Mouse (Mus musculus) heart, adult 11 months (tissue): ENCODE measurements around the gene Sec63.

ENCODE experiments used
- DNase-seq: peaks from one replicate; pipeline ENCODE4 v3.0.0; 2022

The Sec63 gene

DNA sequence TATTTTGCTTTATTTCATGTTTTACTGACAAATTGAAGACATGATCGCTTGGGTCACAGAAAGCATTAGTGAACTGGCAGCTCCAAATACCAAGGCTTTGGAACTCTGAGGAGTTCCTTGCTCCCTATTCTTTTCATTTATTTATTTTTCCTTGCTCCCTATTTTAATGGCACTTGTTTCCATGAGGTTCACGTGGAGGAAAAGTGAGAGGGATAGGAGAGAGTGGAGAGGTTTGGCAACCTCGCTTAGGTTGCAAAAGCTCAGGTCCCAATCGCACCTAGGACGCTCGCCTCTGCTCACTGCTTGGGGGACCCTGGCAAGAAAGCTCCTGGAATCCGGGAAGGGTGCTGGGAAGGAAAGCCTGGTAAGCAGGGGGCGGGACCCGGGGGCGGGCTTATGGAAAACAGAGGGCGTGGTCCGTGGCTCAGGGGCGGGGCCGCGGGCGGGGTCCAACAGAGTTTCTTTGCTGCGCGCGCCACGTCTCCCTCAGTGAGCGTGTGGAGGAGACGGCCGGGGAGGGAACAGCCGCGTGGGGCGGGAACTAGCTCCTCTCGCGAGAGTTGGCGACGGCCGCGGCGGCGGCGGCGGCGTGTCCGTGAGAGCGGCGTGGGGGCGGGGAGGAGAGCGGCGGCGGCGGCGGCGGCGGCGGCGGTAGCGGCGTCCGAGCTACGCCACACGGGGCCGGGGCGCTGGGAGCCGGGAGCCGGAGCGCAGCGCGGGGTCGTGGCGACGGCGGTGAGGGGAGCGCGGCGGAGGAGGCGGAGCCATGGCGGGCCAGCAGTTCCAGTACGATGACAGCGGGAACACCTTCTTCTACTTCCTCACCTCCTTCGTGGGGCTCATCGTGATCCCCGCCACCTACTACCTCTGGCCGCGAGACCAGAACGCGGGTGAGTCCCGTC, at the start of gene Sec63:
TSS of gene Sec63 (plus strand) at position 498 of the 902 bp plus-strand sequence.
- peak; percentile 100 for DNase-seq

DNA sequence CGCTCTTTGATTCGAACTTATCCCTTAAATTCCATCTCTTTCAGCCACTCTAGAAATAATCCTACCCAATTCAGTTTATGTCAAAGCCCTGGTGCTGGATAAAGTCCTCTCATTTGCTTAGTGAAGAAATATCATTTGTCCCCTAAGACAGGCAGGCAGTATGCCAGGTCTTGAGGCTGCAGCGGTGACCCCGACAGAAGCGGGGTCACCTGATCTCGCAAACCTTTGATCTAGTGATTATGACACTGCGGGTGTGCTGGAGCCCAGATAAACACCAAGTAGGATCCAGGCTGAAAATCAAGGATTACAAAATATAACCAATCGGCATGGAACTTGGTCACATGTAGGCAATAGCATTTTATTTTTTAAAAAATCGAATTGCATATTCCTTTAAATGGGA, 46.6 kb upstream of the Sec63 start:
- DNase-seq = no peak

DNA sequence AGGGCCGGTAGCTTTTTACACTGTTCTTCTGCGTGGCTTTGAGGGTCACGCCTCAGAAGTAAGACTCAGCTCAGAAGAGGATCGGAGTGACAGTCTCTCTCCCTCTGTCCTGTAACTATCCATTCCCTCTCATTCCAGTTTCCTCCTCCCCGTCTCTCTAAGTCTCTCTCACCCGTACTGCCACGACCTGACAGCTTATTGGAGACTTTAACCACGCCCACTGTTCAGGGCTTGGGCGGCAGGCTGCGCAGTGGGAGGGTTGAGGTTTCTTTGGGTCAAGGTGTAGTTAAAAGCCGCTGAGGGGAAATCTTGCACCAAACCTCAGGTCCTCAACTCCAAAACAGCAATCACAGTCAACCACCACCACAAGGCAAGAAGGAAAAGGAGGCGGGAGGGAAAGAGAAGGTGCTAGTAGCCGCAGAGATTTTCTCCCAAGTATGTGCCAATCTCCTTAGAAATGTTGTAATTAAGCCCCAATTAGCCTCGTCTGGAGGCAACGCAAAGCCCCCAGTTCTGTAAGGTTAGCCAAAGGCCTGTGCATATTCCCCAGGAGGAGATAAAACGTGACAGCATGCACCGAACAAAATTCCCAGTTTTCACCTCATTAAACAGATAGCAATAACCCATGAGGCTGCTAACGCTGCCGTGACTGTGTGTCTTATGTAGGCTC, 45.8 kb upstream of the Sec63 start:
- DNase-seq = no peak

DNA sequence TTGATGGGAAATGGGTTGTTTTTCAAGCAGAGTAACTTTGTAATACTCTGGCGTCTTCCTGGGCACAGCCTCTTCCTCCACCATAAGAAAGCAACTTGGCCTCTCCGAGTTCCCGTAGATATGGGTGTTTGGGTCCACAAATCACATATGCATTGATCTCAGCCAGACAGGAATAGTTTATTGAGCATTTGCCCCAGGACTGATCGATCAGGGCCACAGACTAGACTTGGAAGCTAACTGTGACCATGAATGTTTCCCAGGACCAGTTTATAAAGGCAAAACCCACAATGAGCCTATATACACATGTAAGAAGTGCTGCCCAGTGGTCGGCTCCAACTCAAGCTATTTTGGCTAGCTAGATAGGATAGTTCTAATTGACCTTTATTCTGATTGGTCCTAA, 39.2 kb upstream of the Sec63 start:
- peak; percentile 62 for DNase-seq

DNA sequence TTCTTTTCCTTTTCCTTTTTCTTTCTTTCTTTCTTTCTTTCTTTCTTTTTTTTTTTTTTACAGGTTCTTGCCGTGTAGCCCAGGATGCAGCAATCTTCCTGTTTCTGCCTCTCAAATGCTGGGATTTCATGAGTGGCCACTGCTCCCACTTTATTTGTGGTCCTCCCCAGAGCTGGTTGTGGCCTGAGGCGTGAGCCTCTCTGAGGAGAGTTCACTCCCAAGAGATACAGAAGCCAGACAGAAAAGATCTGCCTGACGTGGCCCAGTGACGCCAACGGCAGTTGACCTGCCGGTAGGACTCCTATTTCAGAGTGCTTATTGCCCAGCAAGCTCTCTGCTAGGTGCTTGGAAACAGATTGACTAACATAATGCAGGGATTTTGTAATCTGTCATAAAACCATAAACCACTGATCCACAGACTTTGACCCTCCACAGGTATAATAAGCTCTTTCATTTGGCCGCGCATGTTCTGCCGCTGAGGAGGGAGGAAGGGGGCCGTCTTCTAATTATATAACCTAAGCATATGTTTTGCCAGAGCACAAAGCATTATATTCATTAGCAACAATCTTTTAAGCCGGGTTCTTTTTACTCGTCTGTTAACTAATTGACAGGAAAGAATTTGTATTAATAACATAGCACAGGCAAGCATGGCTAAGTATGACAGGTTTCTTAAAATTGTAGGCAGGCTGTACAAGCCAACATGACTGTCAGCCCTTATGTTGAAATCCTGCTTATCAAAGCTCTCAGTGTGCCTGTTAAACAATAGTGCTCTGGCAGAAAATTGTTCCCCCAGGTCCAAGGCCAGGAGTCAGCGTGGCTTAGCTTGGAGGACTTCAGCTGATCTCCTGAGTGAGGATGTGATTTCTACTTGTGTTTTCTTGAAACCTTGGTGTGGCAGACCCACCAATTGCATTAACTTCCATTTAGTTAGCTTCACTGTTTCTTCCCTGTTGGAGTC, 37.7 kb upstream of the Sec63 start:
- DNase-seq = no peak

DNA sequence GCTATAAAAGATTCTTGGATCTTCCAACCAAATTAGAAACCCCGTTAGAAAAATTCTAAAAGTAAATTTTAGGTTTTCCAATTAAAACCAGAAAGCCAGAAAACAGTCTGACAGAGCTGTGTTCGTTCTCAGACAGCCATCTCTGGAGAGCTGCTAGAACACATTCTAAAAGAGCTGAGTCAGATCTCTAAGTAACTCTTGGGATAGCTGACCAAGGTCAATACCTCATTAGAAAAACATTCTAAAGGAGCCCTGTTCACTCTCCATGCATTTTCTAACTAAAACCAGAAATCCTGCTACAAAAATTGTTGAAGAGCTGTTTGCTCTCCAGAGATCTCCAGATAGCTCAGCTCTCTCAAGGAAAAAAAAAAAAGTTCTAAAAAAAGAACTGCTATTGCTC, 31.7 kb upstream of the Sec63 start:
- no peak for DNase-seq

DNA sequence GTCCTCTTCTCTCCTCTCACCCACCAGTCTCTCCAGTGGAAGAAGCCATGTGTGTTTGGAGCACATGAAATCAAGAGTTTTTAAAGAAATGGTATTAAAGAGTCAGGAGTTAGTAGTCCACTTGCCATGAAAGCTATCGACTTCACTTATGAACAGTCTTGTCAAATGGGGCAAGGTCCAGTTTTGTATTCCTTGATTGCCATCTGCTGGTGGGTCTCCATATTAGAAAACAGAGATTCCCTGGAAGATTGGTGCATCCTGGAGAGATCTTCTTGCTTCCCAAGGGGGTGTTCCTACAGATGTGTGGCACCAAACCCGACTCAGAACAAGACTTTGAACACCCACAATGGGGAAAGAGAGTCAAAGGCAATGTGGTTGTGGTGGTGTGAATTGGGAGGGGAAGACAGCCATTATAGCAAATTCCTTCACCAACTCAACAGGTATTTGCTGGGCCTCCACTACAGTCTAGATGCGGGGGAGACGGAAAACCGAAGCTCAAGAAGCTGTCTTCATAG, 26.7 kb upstream of the Sec63 start:
- DNase-seq = peak; percentile 34

DNA sequence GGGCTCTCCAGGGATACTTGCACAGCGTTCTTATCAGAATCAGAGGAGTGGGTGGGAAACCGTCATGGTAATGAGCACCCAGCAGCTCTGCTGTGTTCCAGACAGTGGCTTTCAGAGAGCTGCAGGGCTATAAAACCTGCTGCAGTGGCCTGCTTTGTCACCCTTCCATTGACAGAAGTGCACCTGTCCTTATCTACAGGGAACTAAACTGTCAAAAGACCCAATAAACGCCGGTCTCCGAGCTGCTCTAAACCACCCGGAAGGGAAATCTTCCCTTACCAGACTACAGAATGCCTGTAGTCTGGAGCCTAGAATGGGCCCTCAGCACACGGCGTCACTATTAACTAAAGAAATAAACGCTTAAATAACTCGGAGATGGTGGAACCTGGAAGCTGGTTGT, 9.5 kb upstream of the Sec63 start:
- DNase-seq = peak; percentile 34

DNA sequence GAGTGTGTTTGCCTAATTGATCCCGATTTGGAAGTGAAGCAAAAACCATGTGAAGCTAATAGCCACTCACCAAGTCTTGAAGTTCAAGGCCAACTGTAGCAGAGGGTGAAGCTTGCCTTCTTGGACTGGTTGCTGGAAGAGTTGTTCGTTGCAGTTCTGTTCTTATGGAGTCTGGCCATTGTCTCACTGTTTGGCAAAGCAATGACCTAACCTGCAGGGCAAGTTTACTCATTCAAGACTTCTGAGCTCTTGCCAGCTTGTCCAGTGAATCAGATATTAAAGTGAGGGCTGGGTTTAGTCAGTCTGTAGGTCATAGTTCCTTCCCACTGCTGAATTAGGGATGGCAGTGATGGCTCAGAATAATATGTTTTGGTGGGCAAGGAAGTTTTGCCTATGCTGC, 7.0 kb upstream of the Sec63 start:
- DNase-seq = no peak

DNA sequence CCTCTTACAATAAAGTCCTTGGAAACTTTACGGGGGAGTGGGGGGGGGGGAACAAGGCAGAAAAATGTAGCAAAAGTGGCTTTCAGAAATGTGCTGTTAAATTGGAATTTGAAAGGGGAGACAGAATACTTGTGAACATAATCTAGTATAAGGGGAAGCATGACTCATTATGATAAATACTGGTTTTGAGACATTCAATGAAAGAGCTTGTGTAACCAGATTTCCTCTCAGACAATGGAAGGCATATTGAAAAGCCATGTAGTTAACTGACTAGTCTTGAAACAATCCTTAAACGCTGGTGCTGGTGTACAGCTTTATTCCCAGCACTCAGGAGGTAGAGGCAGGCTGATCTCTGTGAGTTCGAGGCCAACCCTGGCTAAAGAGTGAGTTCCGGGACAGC, 1.6 kb upstream of the Sec63 start:
- DNase-seq = no peak

DNA sequence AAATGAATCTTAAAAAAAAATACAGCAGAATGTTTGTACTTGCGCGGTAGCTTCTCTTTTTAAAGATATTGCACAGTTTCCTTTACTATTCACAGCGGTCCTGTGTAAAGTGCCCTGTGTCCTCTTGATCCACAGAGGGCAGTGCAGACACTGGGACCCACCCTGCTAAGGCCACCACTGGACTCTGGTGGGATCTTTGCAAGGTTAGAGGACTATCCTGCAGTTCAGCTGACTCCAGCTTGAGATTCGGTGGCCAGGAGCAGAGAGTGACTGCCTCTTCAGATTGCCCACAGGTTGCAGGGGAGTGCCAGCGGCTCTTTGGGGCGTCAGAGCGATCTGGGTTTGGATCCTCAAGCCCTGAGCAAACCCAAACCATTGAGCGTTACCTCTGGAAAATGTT, 967 bp upstream of the Sec63 start:
- peak; percentile 91 for DNase-seq

DNA sequence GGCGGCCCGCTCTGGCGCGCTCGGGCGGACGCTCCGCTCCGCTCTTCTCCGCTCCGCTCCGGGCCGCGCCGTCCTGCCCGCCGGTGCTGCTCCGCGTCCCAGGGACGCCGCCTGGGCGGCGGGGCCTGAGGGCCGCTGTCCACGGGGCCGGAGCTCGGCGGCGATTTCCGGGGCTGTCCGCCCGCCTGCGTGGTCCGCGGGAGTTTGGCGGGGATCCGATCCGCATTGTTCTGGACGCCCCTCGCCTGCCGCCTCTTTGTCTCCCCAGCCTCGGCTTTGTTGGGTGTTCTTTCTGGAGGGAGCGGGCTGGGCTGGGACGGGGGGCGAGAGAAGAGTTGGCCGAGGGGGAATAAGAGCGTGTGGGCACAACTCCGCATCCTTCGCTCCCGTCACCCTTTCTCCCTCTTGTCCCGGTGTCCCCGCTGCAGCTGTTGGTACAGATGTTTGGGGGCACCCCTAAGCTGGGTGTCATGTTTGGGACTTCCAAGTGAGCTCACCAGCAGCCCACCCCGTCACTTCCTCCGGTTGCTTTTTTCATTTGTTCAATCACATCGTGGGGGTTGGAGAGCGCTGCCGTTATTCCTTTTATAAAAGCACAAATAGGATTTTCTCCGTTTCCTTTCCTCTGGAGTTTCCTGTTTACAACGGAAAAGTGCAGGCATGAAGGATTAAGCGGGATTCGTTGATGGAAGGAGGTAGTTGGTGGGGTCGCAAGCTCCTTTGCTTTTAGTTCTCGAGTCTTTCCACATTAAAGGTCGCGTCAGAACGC, 789 bp downstream of the Sec63 start:
- peak; percentile 97 for DNase-seq

DNA sequence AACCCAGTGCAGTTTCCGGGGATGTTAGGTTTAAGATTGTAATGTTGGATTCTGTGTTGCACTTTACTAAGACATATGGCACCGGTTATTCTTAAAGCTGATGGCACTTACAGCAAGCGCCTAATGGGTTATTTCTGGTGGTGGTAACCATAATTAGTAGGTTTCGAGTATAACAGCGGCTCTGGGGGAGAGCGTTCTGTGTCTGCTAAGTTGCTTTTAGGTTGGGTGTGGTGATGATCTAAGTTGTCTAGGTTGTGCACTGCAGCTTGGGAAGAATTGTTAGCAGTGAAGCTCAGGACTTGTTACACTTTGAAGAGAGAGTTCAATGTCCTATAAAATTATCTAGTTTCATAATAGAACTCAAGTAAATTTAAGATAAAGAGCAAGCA, 1.4 kb downstream of the Sec63 start:
- no peak for DNase-seq

DNA sequence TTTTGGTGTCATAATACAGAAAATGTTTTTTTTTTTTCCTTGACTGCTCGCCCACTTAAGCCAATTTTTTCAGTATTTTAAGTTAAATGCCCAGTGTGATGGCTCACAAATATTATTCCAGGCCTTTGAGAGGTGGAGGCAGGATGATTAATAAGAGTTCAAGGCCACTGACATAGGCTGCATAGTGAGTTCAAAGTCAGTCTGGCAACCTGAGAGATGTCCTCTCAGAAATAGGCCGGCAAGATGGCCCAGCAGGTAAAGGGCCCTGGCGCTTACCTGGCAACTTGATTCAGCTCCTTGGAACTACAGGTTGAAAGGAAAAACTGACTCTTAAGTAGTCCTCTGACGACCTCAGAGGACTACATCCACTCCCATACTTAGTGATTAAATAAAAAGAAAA, 1.9 kb downstream of the Sec63 start:
- no peak for DNase-seq

DNA sequence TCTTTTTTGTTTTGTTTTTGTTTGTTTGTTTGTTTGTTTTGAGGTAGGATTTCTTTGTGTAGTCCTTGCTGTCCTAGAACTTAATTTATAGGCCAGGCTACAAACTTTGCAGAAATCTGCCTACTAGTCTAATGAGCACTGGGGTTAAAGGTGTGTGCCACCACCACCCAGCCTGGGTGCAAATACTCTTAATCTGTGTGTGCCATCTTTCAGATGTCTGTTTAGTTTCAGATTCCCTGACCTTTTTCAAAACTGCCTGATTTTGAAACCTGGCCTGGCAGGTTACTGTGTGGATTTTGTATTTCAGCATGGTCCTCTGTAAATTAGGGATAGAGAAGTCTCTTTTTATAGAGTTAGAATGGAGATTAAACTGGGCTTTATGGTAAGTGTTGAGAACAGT, 4.0 kb downstream of the Sec63 start:
- DNase-seq = no peak

DNA sequence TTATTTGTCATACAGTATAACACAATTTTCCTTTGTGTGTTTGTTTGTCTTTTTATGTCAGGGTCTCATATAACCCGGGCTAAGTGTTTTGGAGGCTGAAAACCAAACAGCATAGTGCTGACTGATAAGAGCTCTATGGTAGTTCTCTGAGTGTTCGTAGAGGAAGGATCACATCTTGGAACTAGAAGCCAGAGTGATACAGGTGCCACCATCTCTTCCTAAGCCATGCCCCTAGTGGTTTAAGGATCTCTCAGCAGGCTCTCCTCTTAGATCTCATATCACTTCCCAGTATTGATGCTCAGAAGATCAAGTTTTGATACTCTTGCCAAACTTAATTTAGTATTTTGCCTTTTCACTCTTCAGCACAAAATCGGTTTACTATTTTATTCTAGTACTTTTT, 14.2 kb downstream of the Sec63 start:
- DNase-seq = no peak

DNA sequence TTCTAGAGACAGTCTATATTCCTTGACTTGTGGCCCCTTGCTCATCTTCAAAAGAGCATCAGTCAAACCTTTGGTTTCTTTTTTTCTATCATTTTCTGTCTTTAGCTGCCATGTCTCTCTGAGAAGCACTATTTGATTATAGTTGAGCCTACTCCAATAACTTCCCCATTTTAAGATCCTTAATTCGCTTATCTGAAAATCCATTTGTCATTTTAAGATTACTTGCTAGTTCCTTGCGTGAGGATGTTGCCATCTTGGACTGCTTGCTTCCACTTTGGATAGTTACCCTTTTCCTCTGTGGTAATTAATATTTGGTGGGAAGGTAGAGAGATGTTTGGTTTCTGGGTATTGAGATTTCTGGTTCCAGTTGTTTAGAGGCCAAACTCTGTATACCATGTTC, 19.5 kb downstream of the Sec63 start:
- no peak for DNase-seq

DNA sequence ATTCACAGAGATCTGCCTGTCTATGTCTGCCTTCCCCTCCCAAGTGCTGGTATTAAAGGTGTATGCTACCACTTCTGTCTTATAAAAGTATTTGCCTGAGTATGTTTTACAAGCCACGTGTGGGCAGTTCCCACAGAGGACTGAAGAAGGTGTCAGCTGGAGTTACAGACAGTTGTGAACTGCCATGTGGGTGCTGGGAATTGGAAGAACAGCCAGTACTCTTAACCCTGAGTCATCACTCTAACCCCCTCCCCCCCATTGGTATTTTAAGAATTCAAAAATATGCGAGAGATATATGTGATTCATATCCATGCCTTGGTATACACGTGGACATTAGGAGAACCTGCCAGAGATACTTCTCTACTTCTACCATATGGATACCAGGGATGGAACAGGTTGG, 20.4 kb downstream of the Sec63 start:
- DNase-seq = no peak

DNA sequence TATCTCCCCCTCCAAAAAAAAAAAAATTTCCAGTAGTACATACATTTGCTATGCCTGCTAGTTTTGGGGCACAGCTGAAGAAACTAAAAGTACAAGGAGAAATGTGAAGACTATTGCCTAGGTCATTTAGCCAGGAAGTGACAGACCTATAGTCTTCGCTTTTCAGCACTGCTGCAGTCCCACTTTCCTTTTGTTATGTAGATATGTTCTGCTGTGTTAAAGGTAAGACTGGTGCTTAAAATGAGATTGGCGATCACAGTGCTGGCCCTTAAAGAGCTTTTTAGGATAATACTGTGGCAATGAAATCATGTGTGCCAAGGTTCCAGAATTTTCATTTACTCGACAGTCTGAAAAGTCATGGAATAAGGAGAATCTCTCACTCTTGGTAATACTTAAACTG, 39.6 kb downstream of the Sec63 start:
- no peak for DNase-seq

DNA sequence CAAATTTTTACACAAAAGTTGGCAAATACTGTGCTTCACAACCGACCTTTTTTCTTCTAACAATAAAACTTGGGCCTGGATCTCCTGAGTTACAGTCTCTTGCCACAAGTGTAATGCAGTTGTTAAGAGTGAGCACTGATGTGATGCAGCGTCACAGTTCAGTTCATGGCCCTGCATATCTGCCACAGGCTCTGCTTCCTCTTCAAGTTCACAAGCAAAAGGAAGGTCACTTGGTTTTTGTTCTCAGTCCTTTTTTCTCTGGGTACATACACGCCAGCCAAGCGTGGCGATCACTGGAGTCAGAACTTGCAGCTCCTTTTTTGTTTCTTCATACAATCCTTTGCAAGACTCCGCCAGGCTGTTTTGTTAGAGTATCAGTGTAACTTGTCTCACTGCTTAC, 64.6 kb downstream of the Sec63 start:
- DNase-seq = no peak

DNA sequence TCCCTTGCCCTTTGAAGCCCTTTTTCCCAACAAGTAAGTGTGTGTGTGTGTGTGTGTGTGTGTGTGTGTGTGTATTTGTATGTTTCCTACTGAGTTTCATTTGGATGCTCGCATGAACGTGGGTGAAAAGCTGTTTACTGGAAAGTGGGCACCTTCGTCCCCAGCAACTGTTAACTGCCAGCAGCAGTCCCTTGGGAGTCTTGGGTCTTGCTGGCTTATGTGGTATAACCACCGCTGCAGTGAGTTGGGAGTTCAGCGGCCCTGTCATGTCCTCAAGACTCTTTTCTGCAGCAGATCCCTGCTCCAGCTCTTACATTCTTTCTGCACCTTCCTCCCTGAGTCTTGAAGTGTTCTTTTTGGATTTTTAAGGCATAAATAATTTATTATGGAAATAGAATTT, 65.9 kb downstream of the Sec63 start:
- DNase-seq = no peak

DNA sequence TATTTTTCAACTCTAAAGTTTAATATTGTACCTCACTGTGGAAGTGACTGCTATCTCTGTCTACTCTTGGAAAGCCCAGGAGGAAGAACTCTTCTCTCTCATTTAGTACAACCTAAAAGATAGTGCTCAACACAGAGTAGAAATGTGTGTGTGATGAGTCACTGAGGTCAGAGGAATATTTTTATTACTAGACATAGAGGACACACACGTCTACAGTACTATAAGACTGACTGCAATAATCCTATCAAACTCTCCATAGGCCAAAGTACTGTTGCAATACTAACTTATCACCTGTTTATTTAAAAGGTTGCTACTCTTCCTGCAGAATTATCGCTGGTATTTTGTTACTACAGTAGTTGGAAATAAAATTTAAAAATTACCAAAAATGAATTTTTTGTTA, 68.7 kb downstream of the Sec63 start:
- no peak for DNase-seq
